Mouse (Mus musculus) adrenal gland, postnatal 36 days (tissue): ENCODE data around the gene Ssbp2. TPM values are rescaled to one million over a fixed set of nuclear protein-coding genes. Genes with fewer than 3 reads are reported as not detected.

Experiments used
- DNase-seq, 2 experiments: peaks; one replicate each; pipeline ENCODE4 v3.0.0; 2021; ENCODE audit warnings: mixed read lengths in 1 of 2
- microRNA-seq: library from miRNA; unstranded; fragments of <30 nt; microRNA quantifications from one replicate; pipeline ENCODE4 v1.2.0, GENCODE M21; 2021
- total RNA-seq, 2 experiments: library from RNA; stranded (reverse); gene quantifications; 2 replicates each; pipeline ENCODE4 v1.2.3; 2021

The Ssbp2 gene
- total RNA-seq, 2 experiments from 2014 or later, result 26.4 to 30.4 TPM

GRCm38 (mm10) chr13:91727899-91728298 lies 267.8 kb downstream of the Ssbp2 start:
- no peak for DNase-seq

- no peak for DNase-seq
These were observed 277.1 kb downstream of the Ssbp2 start for GRCm38 (mm10) chr13:91737191-91737590.

- DNase-seq, result no peak
These were observed 280.8 kb downstream of the Ssbp2 start for GRCm38 (mm10) chr13:91740851-91741250.

GRCm38 (mm10) chr13:91741280-91742047 lies 281.4 kb downstream of the Ssbp2 start, which contains the start of gene Acot12:
TSS of gene Acot12 (plus strand) at chr13:91741512.
- peak; percentile 60 to 77 for DNase-seq

GRCm38 (mm10) chr13:91743180-91743579 lies 283.1 kb downstream of the Ssbp2 start:
- no peak for DNase-seq

GRCm38 (mm10) chr13:91746470-91746869 lies 286.4 kb downstream of the Ssbp2 start:
- DNase-seq, result no peak

- DNase-seq, result no peak
These were observed 288.3 kb downstream of the Ssbp2 start for GRCm38 (mm10) chr13:91748401-91748800.

GRCm38 (mm10) chr13:91749981-91750380 lies 289.9 kb downstream of the Ssbp2 start:
- DNase-seq, result no peak

Small RNA genes lying within 50 kb of the gene (microRNA-seq; reads per million reads assigned to microRNA genes)
- not detected for gene Gm27656

Other genes starting within 250 kb of the Ssbp2 start
- 10 to 100 TPM; 15.2 to 22.1 TPM for gene Atg10, start 236.3 kb upstream of the Ssbp2 start, total RNA-seq